Mouse (Mus musculus) liver, postnatal 0 days (tissue): Measurements from ENCODE around the gene Unc13c. TPM values are rescaled to one million over a fixed set of nuclear protein-coding genes. Genes with fewer than 3 reads are reported as not detected.

Experiments used
- ATAC-seq: fragments of 200-750 bp; cut with Nextera tagmentation; 2 replicates; pipeline ENCODE4 v1.8.0; 2017; ENCODE audit warnings: mild to moderate bottlenecking, moderate library complexity
- DNase-seq: peaks from one replicate; pipeline ENCODE4 v3.0.0-alpha.2; 2016
- H3K27ac ChIP-seq: fragments of 300-500 bp; sonication (generic); 2 replicates; pipeline ENCODE4 v1.5.1; 2014; ENCODE audit warnings: antibody characterized with exemption, moderate library complexity, mild to moderate bottlenecking, low read depth
- H3K27me3 ChIP-seq: fragments of 300-500 bp; sonication (generic); 2 replicates; pipeline ENCODE4 v1.6.1; 2014; ENCODE audit warnings: low read length, control low read depth, mixed read lengths; ENCODE audit not compliant: insufficient read depth
- H3K36me3 ChIP-seq: fragments of 300-500 bp; sonication (generic); replicated peaks from 2 replicates; pipeline ENCODE4 v1.6.1; 2014; ENCODE audit warnings: mild to moderate bottlenecking, control low read depth, low read length, moderate library complexity, mixed read lengths; ENCODE audit not compliant: insufficient read depth
- H3K4me1 ChIP-seq: fragments of 300-500 bp; sonication (generic); 2 replicates; pipeline ENCODE4 v1.6.1; 2014; ENCODE audit warnings: antibody characterized with exemption, mild to moderate bottlenecking, control low read depth; ENCODE audit not compliant: insufficient read depth
- H3K4me2 ChIP-seq: fragments of 300-500 bp; sonication (generic); 2 replicates; pipeline ENCODE4 v1.6.1; 2014; ENCODE audit warnings: low read depth, mild to moderate bottlenecking, low read length, moderate library complexity, mixed read lengths
- H3K4me3 ChIP-seq: fragments of 300-500 bp; sonication (generic); 2 replicates; pipeline ENCODE4 v1.5.1; 2014; ENCODE audit warnings: low read depth, low read length
- H3K9ac ChIP-seq: fragments of 300-500 bp; sonication (generic); replicated peaks from 2 replicates; pipeline ENCODE4 v1.6.1; 2014; ENCODE audit warnings: mild to moderate bottlenecking, moderate library complexity
- H3K9me3 ChIP-seq: fragments of 300-500 bp; sonication (generic); 2 replicates; pipeline ENCODE4 v1.6.1; 2016; ENCODE audit warnings: mild to moderate bottlenecking, control low read depth, low read length, mixed read lengths
- CTCF ChIP-seq: sonication (generic); IDR thresholded peaks from 2 replicates; pipeline ENCODE4 v1.5.1; 2016; ENCODE audit warnings: antibody characterized with exemption, low read depth
- EP300 ChIP-seq: IDR thresholded peaks from 2 replicates; pipeline ENCODE4 v1.6.1; 2016; ENCODE audit warnings: antibody characterized with exemption, low read depth, mild to moderate bottlenecking
- WGBS: fragments of 180-500 bp; shearing (Covaris S2); extraction: QIAGEN DNeasy Blood & Tissue Kit; methylation state at CpG from one replicate; pipeline ENCODE4 v1.1.7; 2014; ENCODE audit not compliant: insufficient replicate concordance; 5-methylcytosine and 5-hydroxymethylcytosine counted together
- polyA plus RNA-seq: library from polyadenylated mRNA; unstranded; fragments of >200 nt; fragmentation: Nextera tagmentation; extraction: Ambion mirVana; gene quantifications from 2 replicates; pipeline ENCODE4 v1.2.1, GENCODE M21; 2015

Unc13c gene
- polyA plus RNA-seq, 1 experiment from 2014 or later: 0.04 TPM

DNA sequence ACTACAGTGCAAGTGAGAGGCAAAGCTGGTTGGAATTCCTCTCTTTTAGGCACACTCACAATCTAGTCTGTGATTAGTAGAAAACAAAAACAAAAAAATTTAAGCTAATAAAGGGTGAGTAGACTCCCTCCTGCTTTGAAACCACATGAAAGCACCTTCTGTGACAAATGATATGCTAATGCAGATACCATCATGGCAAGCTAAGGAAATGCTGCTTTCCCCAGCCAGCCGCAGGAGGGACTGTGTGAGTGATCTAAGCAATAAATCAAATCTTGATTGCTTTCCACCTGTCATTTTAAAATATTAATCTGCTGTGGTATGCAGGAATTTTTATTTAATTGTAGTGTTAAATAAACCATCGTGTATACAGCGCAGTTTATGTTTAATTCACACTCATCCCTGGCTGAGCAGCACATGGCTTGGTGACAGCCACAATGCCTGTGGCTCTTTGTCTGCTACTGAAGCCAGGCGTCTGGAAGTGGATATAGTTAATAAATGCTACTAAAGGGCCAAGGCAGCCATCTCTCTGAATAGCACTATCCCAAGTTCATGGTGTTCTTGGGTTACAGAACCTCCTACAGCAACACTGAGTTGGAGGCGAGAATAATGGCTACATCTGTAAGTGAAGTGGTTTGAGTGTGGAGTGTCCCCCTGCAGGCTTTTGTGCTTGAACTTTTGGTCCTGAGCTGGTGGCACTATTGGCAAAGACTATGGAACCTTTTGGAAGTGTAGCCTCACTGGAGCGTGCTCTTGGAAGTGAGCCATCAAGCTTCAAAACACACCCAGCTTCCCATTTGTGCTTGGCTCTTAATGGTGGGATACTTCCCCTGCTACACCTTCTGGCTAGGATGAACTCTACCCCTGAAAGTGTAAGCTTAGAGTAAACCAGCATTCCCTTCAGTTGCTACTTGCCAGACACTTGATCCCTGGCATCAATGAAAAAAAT lies 242.8 kb downstream of the Unc13c start:
- Histone ChIP-seq H3K9me3 (no peaks in the 10 kb centered on the region), H3K27ac (no peak overlapping the region), H3K9ac (no peak overlapping the region), H3K4me1 (no peaks in the 10 kb centered on the region), H3K36me3 (no peaks in the 10 kb centered on the region), H3K4me2 (no peak overlapping the region), H3K27me3 (no peaks in the 10 kb centered on the region), H3K4me3 (no peak overlapping the region)
- WGBS: 63% methylated on average over 6 of the region's 6 CpGs
- TF ChIP-seq CTCF (no peak), EP300 (no peak)
- ATAC-seq (no peak), DNase-seq (no peak)

DNA sequence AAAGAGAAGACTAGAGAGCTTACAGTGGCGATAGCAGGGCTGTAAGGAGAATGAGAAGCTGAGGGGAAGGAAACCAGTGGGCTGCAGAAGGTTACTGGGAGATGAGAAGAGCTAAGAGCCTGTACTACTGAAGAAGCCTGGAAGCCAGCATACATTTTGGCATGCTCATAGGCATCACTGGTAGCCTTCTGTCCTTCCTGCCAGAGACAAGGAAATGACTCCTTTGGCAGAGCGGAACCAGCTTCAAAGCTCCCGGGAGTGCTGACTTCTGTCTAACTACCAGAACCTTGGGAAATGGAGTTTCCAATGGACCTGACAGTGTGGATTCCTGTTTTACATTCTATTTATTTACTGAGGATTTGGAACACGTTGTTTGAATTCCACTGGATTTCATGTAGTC lies 244.0 kb downstream of the Unc13c start:
- H3K9ac ChIP-seq: no peak overlapping the region
- H3K4me3 ChIP-seq: no peak overlapping the region
- 67% methylated on average over 4 of the region's 4 CpGs for WGBS
- ATAC-seq (no peak), DNase-seq (no peak)
- no peaks in the 10 kb centered on the region for H3K36me3 ChIP-seq
- H3K27me3 ChIP-seq: no peaks in the 10 kb centered on the region
- no peak overlapping the region for H3K4me2 ChIP-seq
- no peaks in the 10 kb centered on the region for H3K9me3 ChIP-seq
- no peak overlapping the region for H3K27ac ChIP-seq
- no peaks in the 10 kb centered on the region for H3K4me1 ChIP-seq
- TF ChIP-seq CTCF (no peak), EP300 (no peak)

DNA sequence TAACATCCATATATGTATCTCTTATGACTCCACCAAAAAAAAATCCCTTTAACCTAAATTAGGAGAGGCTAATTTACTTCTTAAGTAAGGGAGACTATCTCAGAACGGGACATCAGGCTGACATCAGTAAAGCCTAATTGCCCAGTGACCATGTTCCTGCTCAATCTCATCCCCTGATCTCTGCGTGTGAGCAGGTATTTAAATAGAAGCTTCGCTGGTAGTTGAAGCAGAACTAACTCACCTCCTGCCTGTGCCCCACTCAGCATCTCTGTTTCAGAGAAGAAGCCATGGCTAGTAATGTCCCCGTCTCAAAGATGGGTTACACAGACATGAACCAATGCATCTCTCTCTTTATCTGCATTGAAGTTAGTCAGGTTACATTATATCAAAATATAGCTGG lies 255.3 kb downstream of the Unc13c start:
- no peak overlapping the region for H3K27ac ChIP-seq
- no peaks in the 10 kb centered on the region for H3K36me3 ChIP-seq
- no peaks in the 10 kb centered on the region for H3K27me3 ChIP-seq
- H3K9ac ChIP-seq: no peak overlapping the region
- 70% methylated on average over 4 of the region's 4 CpGs for WGBS
- TF ChIP-seq EP300 (no peak), CTCF (no peak)
- DNase-seq: no peak
- no peaks in the 10 kb centered on the region for H3K9me3 ChIP-seq
- no peak overlapping the region for H3K4me3 ChIP-seq
- no peak overlapping the region for H3K4me2 ChIP-seq
- H3K4me1 ChIP-seq: no peaks in the 10 kb centered on the region
- ATAC-seq: no peak

DNA sequence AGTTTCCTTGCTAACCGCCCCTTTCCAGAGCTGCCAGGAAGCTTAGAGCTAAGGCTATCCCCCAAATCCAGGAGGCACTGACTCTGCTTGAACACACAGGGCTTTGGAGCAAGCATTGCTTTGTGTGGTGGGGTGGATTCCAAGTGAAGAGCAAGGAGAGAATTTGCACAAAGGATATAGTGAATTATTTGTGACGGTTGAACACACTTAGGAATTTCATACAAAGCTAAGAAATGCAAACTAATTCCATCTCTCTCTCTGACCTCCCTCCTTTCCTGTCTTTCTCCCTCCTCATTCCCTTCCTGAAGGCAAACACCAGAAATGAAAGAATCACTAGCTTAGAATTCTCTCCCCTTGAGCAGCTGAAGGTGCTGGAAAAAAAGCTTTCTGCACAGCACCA lies 271.7 kb downstream of the Unc13c start:
- ATAC-seq: no peak
- TF ChIP-seq CTCF: no peak
- no peak for TF ChIP-seq EP300
- Histone ChIP-seq H3K9me3 (no peaks in the 10 kb centered on the region), H3K9ac (no peak overlapping the region), H3K4me2 (no peak overlapping the region), H3K4me1 (no peaks in the 10 kb centered on the region), H3K36me3 (no peaks in the 10 kb centered on the region), H3K4me3 (no peak overlapping the region), H3K27me3 (no peaks in the 10 kb centered on the region), H3K27ac (no peak overlapping the region)
- 74% methylated on average over 2 of the region's 2 CpGs for WGBS
- no peak for DNase-seq

GRCm38 (mm10) chr9:73681580-73681979 lies 287.2 kb downstream of the Unc13c start:
- no peaks in the 10 kb centered on the region for H3K4me1 ChIP-seq
- no peak for DNase-seq

GRCm38 (mm10) chr9:73680545-73681495 lies 287.9 kb downstream of the Unc13c start:
- ATAC-seq (no peak), DNase-seq (no peak)
- no peaks in the 10 kb centered on the region for H3K36me3 ChIP-seq
- no peak for TF ChIP-seq EP300
- no peak for TF ChIP-seq CTCF
- whole genome bisulfite sequencing: 82% methylated on average over 13 of the region's 13 CpGs
- no peaks in the 10 kb centered on the region for H3K9me3 ChIP-seq
- no peaks in the 10 kb centered on the region for H3K27me3 ChIP-seq
- no peak overlapping the region for H3K4me2 ChIP-seq
- H3K9ac ChIP-seq: no peak overlapping the region
- no peaks in the 10 kb centered on the region for H3K4me1 ChIP-seq
- no peak overlapping the region for H3K27ac ChIP-seq
- no peak overlapping the region for H3K4me3 ChIP-seq

More at GRCm38 (mm10) chr9:73681580-73681979, 287.2 kb downstream of the Unc13c start:
- Histone ChIP-seq H3K36me3 (no peaks in the 10 kb centered on the region), H3K27me3 (no peaks in the 10 kb centered on the region), H3K27ac (no peak overlapping the region), H3K9ac (no peak overlapping the region), H3K4me2 (no peak overlapping the region), H3K9me3 (no peaks in the 10 kb centered on the region), H3K4me3 (no peak overlapping the region)
- TF ChIP-seq EP300 (no peak), CTCF (no peak)
- ATAC-seq: no peak
- WGBS: 85% methylated on average over 2 of the region's 2 CpGs
